Mouse (Mus musculus) cerebellum, adult 9-10 months (tissue): ENCODE results near the gene Lrp11.
A peak's percentile ranks its signal among the peaks of the same experiment; 100 is the strongest.

ENCODE experiments used
- DNase-seq: peaks from one replicate; pipeline ENCODE4 v3.0.0; 2022

Gene Lrp11

DNA sequence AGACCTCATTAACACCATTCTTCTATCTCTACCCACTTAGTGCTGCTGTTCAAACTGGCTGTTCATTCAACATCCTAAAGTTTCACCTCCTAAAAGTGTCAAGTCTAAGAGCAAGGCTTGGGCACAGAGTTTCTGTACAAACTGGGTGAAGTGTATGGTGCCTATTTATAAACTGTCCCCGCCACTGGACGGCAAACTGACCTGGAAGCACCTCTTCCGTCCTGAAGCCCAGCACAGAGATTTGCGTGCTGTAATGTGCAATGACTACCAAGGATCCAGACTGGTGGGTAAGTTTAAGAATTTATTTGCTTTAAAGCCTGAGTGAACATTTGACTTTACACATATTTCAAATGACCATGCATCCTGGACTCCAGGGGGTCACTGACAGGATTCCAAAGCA, 39.5 kb downstream of the Lrp11 start:
- no peak for DNase-seq

DNA sequence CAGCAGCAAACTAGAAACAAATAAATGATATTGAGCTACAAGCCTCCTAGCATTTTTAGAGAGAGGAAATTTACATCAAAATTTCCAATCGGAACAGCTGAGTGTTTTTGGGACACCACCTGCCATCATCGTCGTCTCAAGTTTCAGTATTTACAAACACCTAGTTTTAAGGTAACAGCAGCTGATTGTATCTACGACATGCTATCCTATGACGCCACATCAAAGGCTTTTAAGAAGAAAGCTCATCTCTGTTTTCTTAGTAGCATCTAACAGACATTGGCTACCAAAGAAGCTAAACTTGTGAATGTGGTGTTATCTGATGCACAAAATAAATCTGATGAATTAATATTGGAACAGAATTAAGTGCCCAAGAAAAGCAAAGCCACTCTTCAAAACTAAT, 40.7 kb downstream of the Lrp11 start:
- DNase-seq, result no peak

DNA sequence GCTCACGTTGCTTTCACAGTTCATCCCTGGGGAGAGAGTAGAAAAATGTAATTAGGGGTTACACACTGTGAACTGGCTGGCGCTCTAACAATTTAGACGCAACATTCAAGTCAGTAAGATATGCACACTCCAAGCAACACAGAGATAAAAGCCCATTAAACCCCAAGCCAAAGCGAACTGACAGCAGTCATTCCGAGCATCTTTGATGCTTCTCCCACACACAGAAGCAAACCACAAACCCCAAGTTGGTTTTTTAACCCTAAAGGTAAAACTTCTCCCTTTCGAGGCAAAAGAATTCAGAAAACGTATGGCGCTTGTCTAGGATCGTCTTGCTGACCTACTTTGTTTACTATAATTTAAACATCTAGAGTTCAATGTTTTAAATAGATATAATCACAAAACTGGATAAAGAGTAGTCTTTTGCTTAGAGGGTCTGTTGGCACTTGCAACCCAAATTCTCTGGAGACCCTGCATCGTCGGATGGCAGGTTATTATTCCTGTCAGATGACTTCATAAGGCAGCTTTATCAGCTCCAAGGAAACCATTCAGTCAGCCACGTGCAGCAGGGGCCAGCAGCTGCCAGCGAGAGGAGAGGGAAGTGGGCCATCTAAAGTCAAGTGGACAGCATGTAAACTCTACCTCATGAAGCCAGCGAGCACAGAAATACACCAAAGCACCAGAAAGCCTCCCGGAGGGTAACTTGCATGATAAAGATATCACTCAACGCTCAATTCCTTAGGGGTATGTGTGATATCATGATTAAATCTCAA, 41.5 kb downstream of the Lrp11 start:
- no peak for DNase-seq

DNA sequence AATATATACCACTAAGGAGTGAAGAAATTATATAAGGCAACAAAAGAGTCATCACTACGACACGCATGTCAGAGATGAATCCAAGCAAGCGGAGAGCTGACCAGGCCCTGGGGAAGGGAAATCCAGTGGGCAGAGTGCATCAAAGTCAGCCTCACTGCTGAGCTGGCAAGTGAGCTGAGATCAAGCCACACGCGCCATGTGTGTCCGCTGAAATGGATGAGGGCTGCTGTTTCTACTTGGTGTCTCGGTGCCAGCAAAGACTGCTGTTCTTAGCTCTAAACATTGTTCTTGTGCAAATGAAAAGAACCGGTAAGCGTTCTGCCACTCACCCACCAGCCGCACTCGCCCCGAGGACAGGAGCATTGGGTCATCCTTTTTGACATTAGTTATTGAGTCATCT, 50.8 kb downstream of the Lrp11 start:
- DNase-seq, result no peak

DNA sequence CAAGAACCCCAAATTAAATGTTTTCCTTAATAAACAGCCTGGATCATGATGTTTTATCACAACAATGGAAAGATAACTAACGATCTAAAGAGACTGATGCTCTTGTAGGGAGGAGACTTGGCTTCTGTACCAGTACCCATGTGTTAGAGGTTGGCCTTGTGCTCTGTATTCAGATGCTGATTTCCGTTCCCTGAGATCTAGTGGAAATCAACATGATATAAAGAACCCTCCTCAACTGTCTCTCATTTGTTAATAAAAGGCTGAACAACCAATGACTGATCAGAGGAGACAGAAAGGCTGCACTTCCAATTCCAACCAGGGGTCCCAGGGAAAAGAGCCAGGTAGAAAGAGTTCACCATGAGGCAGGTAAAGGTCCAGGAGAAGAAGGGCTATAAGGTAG, 56.3 kb downstream of the Lrp11 start:
- DNase-seq, result no peak

DNA sequence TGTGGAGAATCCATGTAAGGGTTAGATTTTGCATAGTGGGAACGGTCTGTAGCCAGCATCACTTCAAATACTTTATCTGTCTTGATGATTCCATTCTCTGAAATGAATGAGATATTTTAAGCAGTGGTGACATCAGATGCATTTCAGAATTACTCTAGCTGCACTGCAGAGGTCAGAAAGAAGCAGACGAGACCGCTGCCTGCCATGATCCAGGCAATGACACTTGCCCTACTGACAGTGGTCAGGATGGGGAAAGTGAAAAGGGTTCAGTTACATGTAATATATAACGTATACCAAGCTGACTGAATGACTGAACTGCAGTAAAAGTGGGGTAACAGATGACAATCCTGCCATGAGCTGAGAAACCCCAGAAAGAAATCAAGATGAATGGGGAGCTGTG, 59.5 kb downstream of the Lrp11 start:
- DNase-seq, result no peak

DNA sequence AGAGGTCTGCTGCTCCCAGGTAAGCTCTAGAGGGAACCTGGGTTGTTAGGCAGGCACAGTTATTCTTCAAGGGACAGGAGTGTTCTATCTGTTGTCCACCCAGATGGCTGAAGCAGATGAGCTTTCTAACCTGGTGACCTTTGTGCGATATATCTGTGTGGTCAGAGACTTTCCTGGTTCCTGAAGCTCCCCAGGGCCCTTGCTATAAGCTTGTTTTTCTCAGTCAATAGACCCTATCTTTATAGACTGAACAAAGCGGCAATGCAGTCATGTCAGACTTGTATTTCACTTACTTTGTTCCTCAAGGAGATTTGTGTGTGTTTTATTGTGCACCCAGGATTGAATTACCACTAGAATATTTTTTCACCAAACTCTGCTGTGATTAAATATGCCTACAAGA, 61.5 kb downstream of the Lrp11 start:
- no peak for DNase-seq

DNA sequence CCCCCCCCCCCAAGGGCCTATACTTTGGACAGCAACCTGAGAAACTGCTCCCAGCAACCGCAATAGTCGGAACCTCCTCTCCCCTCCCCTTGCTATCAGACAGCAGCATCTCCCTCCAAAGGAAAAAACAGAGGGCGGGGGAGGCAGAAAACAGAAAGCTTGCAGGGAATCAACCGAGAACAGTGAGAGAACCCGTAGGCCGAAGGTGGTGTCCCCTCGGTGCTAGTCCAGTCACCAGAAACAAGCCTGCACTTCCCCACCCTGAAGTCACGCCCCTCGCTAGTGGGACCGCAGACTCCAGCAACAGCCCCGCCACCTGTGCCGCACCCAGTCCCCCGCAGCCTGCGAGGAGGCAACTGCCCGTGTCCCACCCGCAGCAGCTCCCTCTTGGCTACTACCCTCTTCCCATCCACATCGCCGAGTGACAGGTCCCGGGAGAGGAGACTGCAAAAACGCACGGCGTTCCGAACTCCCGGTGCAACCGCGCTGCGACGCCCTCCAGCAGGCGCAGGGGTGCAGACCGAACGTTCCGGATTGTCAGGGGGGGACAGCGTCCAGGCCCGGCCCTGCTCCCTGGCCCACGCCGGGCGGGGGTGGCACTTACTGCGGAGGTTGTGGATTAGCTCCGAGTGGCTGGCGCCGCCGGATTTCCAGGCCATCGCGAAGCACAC, 73.0 kb downstream of the Lrp11 start:
- DNase-seq, result no peak

DNA sequence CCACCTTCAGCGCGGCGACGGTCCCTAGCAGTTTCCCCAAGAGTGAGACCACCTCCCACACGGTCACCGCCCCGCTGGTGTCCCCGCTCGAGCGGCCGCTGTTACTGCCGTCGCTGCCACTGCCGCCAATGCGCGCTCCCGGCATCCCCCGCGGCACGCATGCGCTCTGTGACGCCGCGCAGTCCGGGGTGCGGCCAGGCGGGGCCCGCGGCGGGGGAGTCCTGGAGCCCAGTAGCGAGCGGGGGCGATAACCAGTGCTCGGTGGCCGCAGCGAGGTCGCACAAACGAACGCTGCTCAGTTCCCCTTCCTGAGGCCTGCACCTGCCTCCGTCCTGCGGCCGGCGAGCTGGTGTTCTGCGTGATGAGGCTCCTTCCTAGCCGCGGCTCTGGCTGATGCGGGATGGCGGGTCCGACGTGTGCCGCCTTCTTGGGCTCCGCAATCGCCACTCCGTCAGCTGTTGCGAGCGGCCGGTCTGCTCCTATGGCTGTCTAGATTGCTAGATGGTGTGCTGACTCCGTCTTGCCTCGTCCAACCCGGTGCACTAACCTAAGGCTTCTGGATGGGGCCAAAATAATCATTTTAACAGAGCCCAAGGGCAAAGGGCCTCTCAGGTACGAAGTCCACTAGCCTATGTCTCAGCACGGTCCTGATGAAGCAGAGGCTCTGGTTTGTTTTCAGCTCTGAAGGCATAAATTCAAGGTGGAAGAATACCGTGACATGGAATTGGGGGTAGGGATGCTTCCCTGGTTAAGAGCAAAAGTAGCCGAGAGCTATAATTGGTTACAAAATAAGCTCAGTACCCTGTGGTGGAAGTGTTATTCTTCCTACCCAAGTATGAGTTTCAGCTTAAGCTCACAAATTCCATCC, 73.8 kb downstream of the Lrp11 start:
- DNase-seq, result peak; percentile 93

DNA sequence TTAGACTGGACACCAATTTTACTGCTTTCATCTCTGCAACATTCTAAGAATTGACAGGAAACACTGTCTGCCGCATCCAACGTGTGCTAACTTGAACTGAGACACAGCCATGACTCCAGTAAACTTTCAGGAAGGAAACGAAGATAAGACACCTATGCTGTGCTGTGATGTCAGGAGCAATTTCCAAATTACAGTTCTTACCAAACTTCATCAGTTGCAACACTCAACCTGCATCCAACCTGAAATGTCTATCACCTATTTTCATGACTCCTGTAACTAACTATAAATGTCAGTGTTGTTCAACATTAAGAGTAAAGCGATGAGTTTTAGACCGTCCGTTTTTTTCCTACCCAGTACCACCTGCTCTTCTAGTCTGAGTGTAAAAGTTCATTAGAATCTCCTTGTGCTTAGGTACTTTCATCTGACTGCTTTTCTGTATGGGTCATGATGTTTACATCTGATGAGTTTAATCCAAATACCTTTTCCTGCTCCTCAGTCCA, 74.5 kb downstream of the Lrp11 start:
- DNase-seq, result no peak

DNA sequence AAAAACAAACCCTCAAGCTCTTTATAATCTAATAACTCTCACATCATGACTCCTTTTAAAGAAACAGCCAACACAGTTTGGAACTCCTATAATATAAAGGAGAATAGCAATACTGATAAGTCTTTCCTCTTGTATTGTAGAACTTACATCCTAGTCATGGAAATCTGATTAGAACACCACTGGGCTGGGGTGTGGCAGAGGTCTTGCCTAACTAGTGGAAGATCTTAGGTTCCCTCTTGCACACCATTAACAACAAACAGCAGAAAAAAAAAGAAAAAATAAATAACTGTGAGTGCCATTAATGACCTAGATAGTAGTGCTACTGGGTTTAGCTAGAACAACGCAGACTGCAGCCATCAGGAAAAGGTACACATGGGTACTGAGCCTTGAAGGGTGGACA, 75.3 kb downstream of the Lrp11 start:
- DNase-seq, result no peak

DNA sequence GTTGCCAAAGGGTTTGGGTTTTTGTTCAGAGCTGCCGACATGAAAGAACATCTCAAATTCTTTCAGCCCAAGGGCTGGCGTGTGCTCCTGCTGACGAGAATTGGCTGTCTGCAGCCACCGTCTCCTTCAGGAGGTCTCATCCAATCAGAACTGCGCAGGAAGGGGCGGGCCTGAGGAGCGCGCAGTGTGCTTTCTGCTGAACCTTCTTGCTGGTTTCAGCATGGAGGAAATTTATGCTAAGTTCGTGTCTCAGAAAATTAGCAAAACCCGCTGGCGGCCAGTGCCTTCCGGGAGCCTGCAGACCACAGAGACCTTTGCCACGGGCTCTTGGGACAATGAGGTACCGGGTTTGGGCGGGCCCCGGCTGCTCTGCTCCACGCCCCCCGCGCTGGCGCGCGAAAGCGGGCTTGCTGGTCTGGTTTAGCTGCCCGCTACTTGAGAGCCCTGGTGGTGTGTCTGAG, 77.8 kb downstream of the Lrp11 start, which contains the start of gene Nup43:
Gene Nup43 (plus strand): TSS at position 162 of the 461 bp plus-strand sequence.
- DNase-seq, result peak; percentile 87

DNA sequence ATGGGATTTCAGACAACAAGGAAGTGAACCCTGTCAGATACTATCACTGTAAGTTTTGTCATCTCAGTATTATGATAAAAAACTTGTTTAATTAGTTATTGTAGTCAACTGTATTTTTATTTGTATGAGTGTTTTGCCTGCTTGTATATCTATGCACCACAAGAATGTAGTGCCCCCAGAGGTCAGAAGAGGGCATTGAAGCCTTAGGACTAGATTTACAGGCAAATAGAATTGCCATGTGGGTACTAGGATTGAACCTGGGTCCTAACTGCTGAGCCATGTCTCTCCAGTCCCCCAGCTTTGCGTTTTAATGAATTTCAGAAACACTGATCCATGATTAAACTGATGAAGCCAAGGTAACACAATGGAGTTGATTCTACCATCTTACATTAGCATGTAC, 84.1 kb downstream of the Lrp11 start:
- no peak for DNase-seq
